Comparison of ENCODE assay signal across 8 mouse cellular contexts in genomic region chr9:100645026-100645940, GRCm38 (mm10). TPM values are rescaled to one million over a fixed set of nuclear protein-coding genes. Genes with fewer than 3 reads are reported as not detected.
DNase-seq lines count a peak whose midpoint lies in the region; ATAC-seq and TF ChIP-seq lines count a peak whose summit lies in the region.

No protein-coding gene starts in this region.

- 0 out of 2 replicates have a peak overlapping the region, but pooled peaks have one; percentile 12 for H3K4me3 ChIP-seq in heart, embryonic 12.5 days
- peak overlapping the region; percentile 90; the same call in 1 of the 2 replicates for H3K4me3 ChIP-seq in G1E (ENCODE audit: low read depth, low read length)
- no peak overlapping the region for H3K4me3 ChIP-seq in hindbrain, embryonic 12.5 days
- peak overlapping the region; percentile 86 for H3K4me3 ChIP-seq in midbrain, embryonic 10.5 days

- H3K9ac ChIP-seq in heart, embryonic 12.5 days: no peak overlapping the region
- no peak overlapping the region; the same call in 1 of the 2 replicates for H3K9ac ChIP-seq in hindbrain, embryonic 12.5 days

- TF ChIP-seq CTCF in G1E (IDR thresholded peaks at IDR 0.05; ENCODE audit: low read depth, low read length): no peak

- H3K27ac ChIP-seq in heart, embryonic 12.5 days (ENCODE audit: poor library complexity, severe bottlenecking): no peak overlapping the region
- H3K27ac ChIP-seq in hindbrain, embryonic 12.5 days: no peak overlapping the region
- H3K27ac ChIP-seq in midbrain, embryonic 10.5 days (replicated peaks): peak overlapping the region; percentile 99; the same call in 1 of the 2 replicates

- DNase-seq in heart, postnatal 25 days (ENCODE audit: low spot score): no peak
- DNase-seq in G1E (ENCODE audit: low spot score): no peak
- DNase-seq in midbrain, embryonic 10.5 days (ENCODE audit: low spot score): no peak
- no peak for DNase-seq in adrenal gland, postnatal 4 days (ENCODE audit: low spot score in 2 of 2)
- DNase-seq in thymus, postnatal 0 days (ENCODE audit: low spot score): no peak
- DNase-seq in thymus, postnatal 4 days: no peak

- no peaks in the 10 kb centered on the region for H3K9me3 ChIP-seq in heart, embryonic 12.5 days (replicated peaks)
- no peaks in the 10 kb centered on the region for H3K9me3 ChIP-seq in G1E (replicated peaks)
- no peaks in the 10 kb centered on the region for H3K9me3 ChIP-seq in hindbrain, embryonic 12.5 days (replicated peaks)
- H3K9me3 ChIP-seq in midbrain, embryonic 10.5 days (replicated peaks): no peaks in the 10 kb centered on the region; the same call in 1 of the 2 replicates

- H3K36me3 ChIP-seq in heart, embryonic 12.5 days: peaks cover 4% of the 10 kb centered on the region; the same call in 1 of the 2 replicates
- peaks cover 3% of the 10 kb centered on the region for H3K36me3 ChIP-seq in G1E (replicated peaks)
- no peaks in the 10 kb centered on the region for H3K36me3 ChIP-seq in hindbrain, embryonic 12.5 days
- H3K36me3 ChIP-seq in midbrain, embryonic 10.5 days: peaks cover 10% of the 10 kb centered on the region

- ATAC-seq in heart, embryonic 12.5 days (ENCODE audit: insufficient number of reproducible peaks, low FRiP score): no peak
- ATAC-seq in G1E (ENCODE audit: extremely low read depth, insufficient number of reproducible peaks, low FRiP score, poor library complexity, severe bottlenecking): no peak
- no peak for ATAC-seq in hindbrain, embryonic 12.5 days (ENCODE audit: low FRiP score)

- peak overlapping the region; percentile 55 for H3K4me2 ChIP-seq in heart, embryonic 12.5 days
- peak overlapping the region; percentile 67 for H3K4me2 ChIP-seq in hindbrain, embryonic 12.5 days (replicated peaks)

- 39% methylated on average over 8 of the region's 8 CpGs for WGBS in heart, embryonic 12.5 days
- 36% methylated on average over 8 of the region's 8 CpGs for WGBS in hindbrain, embryonic 12.5 days
- 47% methylated on average over 8 of the region's 8 CpGs for WGBS in midbrain, embryonic 10.5 days

- no peaks in the 10 kb centered on the region for H3K27me3 ChIP-seq in heart, embryonic 12.5 days (replicated peaks)
- H3K27me3 ChIP-seq in G1E (ENCODE audit: insufficient read depth, low read length): no peaks in the 10 kb centered on the region
- H3K27me3 ChIP-seq in hindbrain, embryonic 12.5 days: no peaks in the 10 kb centered on the region
- H3K27me3 ChIP-seq in midbrain, embryonic 10.5 days (ENCODE audit: low read depth, poor library complexity, severe bottlenecking): no peaks in the 10 kb centered on the region

- peaks cover 18% of the 10 kb centered on the region for H3K4me1 ChIP-seq in heart, embryonic 12.5 days (replicated peaks)
- H3K4me1 ChIP-seq in G1E (ENCODE audit: insufficient read depth, low read depth, low read length): peaks cover 33% of the 10 kb centered on the region
- peaks cover 20% of the 10 kb centered on the region for H3K4me1 ChIP-seq in hindbrain, embryonic 12.5 days
- peaks cover 41% of the 10 kb centered on the region for H3K4me1 ChIP-seq in midbrain, embryonic 10.5 days

- intact Hi-C loops in heart, postnatal 25 days (cut with DNase I): loop anchor here (5.0 to 10.0 kb wide), 3 partner anchors 42 to 510 kb away; no protein-coding TSS in a partner anchor

RNA-seq across cellular contexts. Expression of gene Stag1, which starts 47.7 kb away (rescaled TPM):
- 38.6 and 39.0 TPM in 2 replicates for polyA plus RNA-seq in heart, embryonic 12.5 days (2016; fragmentation: Nextera tagmentation; extraction: Ambion mirVana)
- total RNA-seq in heart, postnatal 25 days (2021): 10 to 100 TPM; 27.1 to 30.6 TPM
- total RNA-seq in G1E (2014; fragmentation: Nextera tagmentation) (75.4 and 111 TPM in 2 replicates), G1E (2017) (59.5 and 71.5 TPM in 2 replicates)
- 2.8 and 2.9 TPM in 2 replicates for polyA plus RNA-seq in G1E (2012)
- polyA plus RNA-seq in hindbrain, embryonic 12.5 days (2016; fragmentation: Nextera tagmentation; extraction: Ambion mirVana): 58.1 and 60.0 TPM in 2 replicates
- 50.8 and 51.6 TPM in 2 replicates for polyA plus RNA-seq in midbrain, embryonic 10.5 days (2016; fragmentation: Nextera tagmentation; extraction: Ambion mirVana)
- 10 to 100 TPM; 56.9 to 57.5 TPM for total RNA-seq in adrenal gland, postnatal 4 days (2021)
- 72.9 and 82.1 TPM in 2 replicates for polyA plus RNA-seq in thymus, postnatal 0 days (2015; fragmentation: Nextera tagmentation; extraction: Ambion mirVana)

Comparison
In these comparisons a context has a peak if more than half of its experiments do, and no peak if none do; other contexts are left out.
1. RNA of gene Stag1, which starts 47.7 kb away (polyA plus RNA-seq): 72.9 to 82.1 TPM in thymus, postnatal 0 days, 58.1 to 60.0 TPM in hindbrain, embryonic 12.5 days, 50.8 to 51.6 TPM in midbrain, embryonic 10.5 days and 38.6 to 39.0 TPM in heart, embryonic 12.5 days; 2.8 to 2.9 TPM in G1E; every median in the first group is over 10 times any median in the second.